Mouse (Mus musculus): ENCODE results near the gene Ftsj3.

- TF ChIP-seq CTCF (IDR thresholded peaks at IDR 0.05 in 2 of 3, conservative IDR thresholded peaks at IDR 0.05 in 1 of 3; ENCODE audit: control insufficient read depth in 1 of 3, insufficient read depth in 1 of 3, low read depth in 2 of 3, low read length in 3 of 3, poor library complexity in 1 of 3, severe bottlenecking in 1 of 3) (no peak), TCF12 (IDR thresholded peaks at IDR 0.05; ENCODE audit: low read depth, low read length) (no peak), ZC3H11A (IDR thresholded peaks at IDR 0.05; ENCODE audit: low read depth, low read length) (no peak), MAZ (IDR thresholded peaks at IDR 0.05; ENCODE audit: low read depth, low read length) (no peak), MAFK (IDR thresholded peaks at IDR 0.05; ENCODE audit: borderline replicate concordance, low read depth, low read length) (no peak), CHD1 (IDR thresholded peaks at IDR 0.05; ENCODE audit: low read depth, low read length) (no peak), TAL1 (IDR thresholded peaks at IDR 0.05; ENCODE audit: low read length) (no peak)
These were observed 9.7 kb upstream of the Ftsj3 start for GRCm38 (mm10) chr11:106265570-106265969.

All from MEL (cell line).